Mouse (Mus musculus) urinary bladder, postnatal 14 days (tissue): ENCODE measurements around the gene Sox6.

Experiments
- DNase-seq: peaks from one replicate; pipeline ENCODE4 v3.0.0; 2021; ENCODE audit warnings: low spot score

Gene Sox6

DNA sequence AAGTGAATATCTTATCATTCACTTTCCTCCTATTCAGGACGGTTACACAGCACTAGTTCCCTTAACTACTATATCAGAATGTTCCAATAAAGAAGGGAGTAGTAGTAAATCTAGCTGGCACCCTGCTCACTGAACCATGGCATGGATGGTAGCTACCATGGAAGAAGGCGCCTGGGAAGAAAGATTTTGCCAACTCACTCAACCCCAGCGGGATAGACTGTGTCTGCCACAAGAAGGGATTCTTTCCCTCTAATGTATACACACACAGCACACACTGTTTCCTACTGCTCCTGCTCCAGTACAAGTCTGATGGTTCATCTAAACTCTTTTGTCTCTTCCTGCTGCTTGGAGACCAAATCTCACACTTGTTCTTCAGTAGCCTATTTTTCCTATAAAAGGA lies 147.1 kb downstream of the Sox6 start:
- DNase-seq: no peak

GRCm38 (mm10) chr7:115889926-115890325 lies 148.7 kb downstream of the Sox6 start:
- no peak for DNase-seq

DNA sequence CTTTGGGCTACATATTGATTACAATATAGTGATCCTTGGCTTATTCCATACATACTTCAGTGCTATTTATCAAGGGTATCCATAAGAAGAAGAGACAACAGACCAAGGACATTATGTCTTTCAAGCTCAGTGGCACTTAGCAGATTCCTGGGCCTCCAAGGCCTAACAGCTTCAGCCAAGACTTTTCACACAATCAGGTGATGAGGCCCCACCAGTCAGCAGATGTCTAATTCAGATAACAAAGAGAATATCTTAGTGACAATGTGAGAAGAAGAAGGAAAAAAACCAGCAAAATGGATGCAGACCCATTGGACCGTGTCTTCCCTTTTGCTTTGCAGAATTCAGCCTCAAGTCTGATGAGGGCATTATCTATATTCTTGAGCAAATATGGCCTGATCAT lies 150.0 kb downstream of the Sox6 start:
- DNase-seq: no peak

DNA sequence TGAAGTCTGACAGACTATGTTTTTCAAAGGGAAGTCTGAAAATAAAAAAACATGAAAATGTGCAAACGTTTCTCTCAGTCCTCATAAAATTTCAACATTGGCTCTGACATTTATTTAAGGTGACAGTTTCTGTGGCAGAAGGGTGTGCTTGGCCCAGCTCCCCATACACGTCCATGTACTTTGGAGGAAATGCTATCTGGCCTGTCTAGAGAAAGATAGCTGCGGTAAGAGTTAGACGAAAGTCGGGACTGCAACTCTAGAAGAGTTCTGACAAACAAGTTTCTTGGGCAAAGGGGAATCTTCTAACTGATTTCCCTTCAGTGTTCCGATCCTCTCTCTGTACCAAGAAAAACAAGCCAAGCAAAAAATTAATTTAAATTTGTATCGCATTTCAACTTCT lies 150.5 kb downstream of the Sox6 start:
- DNase-seq: no peak

GRCm38 (mm10) chr7:115872903-115873302 lies 165.7 kb downstream of the Sox6 start:
- no peak for DNase-seq

DNA sequence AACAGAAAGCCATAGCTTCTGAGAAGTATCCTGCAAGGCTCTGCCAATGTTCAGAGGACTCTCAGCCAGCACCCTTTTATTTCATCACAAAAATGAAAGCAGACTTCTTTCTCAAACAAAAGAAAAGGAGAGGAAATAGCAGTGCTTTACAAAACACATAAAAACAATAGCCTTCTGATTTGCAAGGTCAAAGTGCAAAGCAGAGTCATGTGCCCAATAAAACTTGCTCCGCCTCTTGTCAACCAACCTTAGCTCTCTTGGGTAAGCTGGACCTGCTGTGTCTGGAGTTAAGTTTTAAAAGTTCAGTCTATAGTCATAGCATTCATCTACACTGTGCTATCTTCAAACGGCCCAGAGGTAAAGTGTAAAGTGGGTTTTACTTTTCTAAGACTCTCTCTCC lies 170.1 kb downstream of the Sox6 start:
- DNase-seq: no peak

DNA sequence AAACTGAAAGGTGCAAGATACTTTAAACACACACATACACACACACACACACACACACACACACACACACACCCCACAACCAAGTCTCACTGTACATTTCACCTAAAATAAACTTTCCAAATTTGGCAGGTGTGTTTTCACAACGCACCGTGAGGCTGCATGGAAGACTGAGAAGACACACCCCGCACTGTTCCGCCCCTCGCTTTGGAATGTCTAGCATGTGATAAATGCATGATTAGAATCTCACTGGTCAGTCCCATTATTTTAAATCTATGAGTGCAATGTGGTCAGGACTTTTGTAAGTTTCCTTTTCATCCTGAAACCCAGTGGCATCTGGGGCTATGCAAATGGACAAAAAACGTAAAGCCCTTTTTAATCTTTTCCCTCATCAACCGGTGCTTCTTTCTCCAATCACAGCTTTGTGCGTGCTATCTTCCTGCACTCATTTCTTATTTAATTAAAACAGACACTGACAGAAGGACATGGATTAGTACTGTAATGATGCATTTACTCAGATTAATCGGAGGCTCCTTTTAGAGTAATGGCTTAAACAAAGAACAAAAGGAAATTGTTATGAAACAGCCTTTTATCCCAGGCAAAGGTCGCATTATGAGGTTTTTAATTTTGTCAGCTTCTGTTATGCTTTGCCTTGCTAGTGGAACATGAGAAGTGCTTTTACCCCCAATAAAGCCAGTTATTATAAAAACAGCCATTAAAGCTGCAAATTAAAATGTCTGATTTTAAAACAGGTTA lies 170.9 kb downstream of the Sox6 start:
- DNase-seq: peak; percentile 30

GRCm38 (mm10) chr7:115866698-115867500 lies 171.7 kb downstream of the Sox6 start:
- DNase-seq: no peak

GRCm38 (mm10) chr7:115865979-115866697 lies 172.5 kb downstream of the Sox6 start:
- DNase-seq: no peak

DNA sequence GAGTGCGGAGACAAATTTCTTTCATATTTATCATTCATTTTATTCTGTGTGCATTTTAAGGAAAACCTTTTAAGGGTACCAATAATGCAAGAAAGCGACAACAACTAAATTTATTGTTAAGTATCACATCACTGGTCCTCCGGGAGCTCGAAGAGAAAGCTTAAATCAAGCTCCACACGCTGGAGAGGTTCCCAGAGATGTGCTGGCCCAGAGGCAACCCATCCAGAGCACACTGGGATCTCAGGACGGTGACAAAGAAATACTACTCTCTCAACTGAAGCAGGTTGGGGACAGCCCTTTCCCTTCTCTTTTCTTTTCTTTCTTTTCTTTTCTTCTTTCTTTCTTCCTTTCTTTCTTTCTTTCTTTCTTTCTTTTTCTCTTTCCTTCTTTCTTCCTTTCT lies 173.4 kb downstream of the Sox6 start:
- no peak for DNase-seq

DNA sequence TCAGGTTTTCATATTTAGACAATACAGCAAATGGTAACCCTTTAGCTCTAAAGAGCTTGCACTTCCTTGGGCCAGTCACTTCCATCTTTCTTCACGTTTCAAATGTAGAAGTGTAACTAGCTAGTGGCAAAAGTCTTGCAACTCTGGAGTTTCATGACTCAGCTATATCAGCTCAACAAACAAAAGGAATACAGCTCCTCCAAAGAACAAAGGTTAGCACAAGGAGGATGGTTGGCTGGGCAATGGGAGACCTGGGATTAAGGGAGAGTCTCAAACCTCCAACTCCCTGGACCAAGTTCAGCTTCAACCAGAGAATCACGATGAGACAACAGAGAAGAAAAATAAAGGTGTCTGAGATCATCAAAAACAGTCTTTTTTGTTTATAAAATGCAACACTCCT lies 174.2 kb downstream of the Sox6 start:
- no peak for DNase-seq

GRCm38 (mm10) chr7:115859691-115860401 lies 178.8 kb downstream of the Sox6 start:
- no peak for DNase-seq

- no peak for DNase-seq
These were observed 187.5 kb downstream of the Sox6 start for GRCm38 (mm10) chr7:115851131-115851530.

DNA sequence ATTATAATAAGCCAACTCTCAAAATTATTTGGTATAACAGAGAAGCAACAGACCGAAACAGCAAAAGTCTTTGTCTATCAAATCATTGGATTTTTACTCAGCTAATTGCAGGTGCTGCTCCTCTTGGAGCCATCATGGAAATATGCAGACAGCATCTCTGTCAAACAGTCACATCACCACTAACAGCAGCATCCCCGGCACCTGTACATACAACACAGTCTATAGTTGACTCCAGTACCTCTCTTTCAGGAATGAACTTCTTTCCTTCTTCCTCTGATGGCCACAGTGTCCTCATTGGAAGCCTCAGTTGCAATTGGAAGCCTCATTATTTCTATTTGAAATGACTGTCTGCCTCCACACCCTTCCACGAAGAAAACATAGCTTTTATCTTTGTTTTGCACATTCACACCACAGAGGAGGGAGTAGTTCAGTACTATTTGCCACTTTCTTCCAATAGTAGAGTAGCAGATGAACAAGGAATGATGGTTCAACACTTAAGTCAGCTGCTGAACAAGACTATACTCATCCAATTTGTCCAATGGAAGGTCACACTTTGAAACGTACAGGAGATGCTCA lies 192.7 kb downstream of the Sox6 start:
- no peak for DNase-seq

DNA sequence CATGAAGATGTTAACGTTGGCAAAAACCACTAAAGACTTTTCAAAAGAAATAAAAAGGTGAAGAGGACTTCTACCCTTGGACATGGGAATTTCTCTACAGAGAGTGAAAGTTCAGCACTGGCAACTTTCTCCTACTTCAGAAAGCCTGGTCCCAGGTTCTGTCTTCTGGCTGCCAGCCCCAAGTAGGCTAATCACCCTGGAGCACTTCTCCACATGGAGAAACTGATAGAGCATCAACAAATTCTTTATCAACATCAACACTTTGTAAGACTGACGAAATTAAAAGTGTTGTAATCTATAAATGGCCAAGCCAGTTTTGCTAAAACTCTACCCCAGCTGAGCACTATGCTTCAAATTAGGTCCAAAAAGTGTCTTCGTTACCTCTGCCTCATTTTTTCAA lies 193.7 kb downstream of the Sox6 start:
- DNase-seq: no peak

DNA sequence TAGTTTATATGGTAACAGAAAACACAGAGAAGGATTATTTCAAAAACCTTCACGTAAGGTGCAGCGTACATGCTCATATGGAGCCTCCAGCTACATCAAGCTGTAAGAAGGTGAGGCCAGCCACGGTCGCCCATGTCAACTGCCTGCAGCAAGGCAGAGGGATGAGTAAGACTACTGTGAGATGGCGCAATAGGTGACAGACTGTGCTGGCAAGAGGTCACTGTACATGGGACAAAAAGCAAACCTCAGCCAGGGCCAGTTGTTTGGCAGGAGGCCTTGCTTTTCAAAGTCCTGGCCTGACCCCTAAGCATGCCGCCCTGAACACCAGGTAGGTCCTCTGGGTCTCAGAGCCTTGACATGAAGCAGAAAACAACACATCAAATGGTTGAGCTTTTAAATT lies 194.2 kb downstream of the Sox6 start:
- DNase-seq: no peak

- no peak for DNase-seq
These were observed 196.3 kb downstream of the Sox6 start for GRCm38 (mm10) chr7:115842251-115842650.

GRCm38 (mm10) chr7:115840613-115841012 lies 198.0 kb downstream of the Sox6 start:
- DNase-seq: no peak

DNA sequence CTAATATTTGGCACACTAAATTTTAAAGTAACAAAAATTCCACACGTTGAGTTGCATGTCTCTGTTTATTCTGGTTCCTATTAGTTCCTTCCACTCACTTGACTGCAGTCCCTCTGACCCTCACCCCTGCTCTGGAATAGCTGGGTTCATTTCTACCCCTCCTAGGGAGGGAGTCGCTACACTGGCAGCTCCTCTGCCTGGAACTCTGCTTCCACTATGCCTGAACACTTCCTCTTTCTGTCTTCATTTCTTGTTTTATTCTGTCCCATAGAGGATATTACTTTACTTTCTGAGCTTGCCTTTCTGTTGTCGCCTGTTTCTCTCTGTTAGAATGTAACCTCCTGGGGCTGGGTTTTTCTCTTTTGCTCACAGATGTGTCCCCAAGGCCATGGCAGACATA lies 203.6 kb downstream of the Sox6 start:
- DNase-seq: no peak

DNA sequence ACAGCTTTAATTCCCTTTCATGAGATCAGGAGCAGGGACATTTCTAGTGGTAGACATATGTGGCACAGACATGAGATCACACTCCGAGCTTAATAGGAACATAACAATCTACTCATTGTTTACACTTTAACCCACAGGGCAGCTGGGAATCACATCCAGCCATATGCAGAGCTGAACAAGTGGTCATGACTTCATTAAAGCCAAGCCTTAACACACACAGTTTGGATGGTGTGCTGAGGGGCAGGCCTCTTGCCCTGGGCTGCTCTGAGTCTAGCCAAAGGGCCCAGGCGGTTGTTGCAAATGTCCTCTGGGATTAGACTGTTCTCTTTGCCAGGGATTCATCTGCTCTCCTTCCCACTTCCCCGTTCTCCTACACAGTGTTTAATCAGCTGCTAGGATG lies 204.9 kb downstream of the Sox6 start:
- no peak for DNase-seq

DNA sequence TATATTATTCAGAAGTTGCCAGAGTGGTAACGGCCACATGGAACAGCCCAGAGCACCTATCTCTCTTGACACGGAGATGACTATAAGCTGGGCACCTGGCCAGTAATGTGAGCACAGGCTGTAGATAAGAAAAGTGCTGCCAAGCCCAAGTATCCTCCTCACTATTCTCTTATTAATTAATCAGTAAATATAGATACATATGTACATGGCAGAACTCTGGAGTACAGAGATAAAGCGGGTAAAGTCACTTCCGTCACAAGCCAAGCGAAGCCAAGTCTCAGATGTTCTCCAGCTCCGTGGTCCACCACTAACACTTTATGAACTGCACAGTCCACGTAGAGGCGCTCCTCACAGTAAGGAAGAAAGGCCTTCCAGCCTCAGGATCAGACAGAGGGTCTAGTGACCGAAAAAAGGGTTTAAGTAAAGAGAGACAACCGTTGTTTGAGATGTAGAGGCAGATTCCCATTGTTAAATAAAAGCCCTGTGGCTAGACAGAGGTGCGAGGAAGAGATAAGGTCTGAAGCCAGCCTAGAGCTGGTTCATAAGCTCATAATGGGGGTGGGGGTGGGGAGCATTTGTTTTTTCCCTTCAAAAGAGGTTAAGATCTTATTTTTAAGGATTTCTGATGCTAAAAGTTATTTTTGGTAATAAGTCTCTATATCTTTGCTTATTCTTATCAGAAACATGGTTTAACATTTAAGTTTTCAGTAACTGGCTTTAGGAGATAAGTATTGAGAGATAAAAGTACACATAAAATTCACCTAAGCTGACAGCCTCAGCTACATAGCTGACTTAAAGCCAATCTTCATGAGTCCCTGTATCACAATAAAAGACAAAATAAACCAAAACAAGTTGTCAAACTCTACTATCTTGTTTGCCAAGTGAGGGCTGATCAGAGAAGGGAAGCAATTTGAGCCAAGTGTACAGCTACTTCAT lies 207.4 kb downstream of the Sox6 start:
- no peak for DNase-seq
